Mouse (Mus musculus) bone marrow, adult 2 months (tissue): ENCODE data around the gene Atp10a.

Experiments
- CTCF ChIP-seq: fragments of 200-500 bp; IDR thresholded peaks from 2 replicates; pipeline ENCODE4 v1.5.1; 2011; ENCODE audit warnings: low read length, control low read depth; ENCODE audit not compliant: control insufficient read depth, insufficient read depth
- POLR2A ChIP-seq: fragments of 200-500 bp; IDR thresholded peaks from 2 replicates; pipeline ENCODE4 v1.6.1; 2011; ENCODE audit warnings: low read depth, mild to moderate bottlenecking, control low read depth, low read length, borderline replicate concordance; ENCODE audit not compliant: control insufficient read depth

DNA sequence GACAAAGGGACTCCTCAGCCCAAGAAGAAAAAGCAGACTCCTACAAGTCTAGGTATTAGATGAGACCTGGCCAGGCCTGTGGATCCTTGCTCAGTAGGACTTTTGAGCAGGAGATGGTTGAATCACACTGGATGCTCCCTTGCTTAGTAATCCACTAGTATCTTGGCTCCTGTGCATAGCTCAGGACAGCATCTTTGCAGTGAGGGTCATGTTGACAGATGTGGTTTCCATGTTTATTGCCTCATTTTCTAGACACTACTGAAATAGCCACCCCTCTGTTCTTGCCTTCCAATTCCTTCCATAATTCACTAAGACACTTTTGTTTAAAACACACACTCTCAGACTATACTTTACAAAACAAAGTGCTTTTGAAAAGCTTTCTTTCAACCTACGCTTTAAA is 98.1 kb downstream of the Atp10a start:
- TF ChIP-seq CTCF: no peak
- TF ChIP-seq POLR2A: no peak
